Mouse (Mus musculus) bone marrow macrophage, adult 2 months (primary cell): Measurements from ENCODE around the gene Ripor2.

Source experiments
- CTCF ChIP-seq: IDR thresholded peaks from 2 replicates; pipeline ENCODE4 v1.5.1; 2012; ENCODE audit warnings: low read depth, mild to moderate bottlenecking, low read length, moderate library complexity
- POLR2A ChIP-seq: IDR thresholded peaks from 2 replicates; pipeline ENCODE4 v1.6.1; 2012; ENCODE audit warnings: mild to moderate bottlenecking, low read depth, low read length, borderline replicate concordance

- TF ChIP-seq POLR2A = no peak
- TF ChIP-seq CTCF = no peak
Measured at GRCm38 (mm10) chr13:24723699-24724394, 141.9 kb downstream of the Ripor2 start.
